Mouse (Mus musculus): ENCODE measurements around the gene St6gal1. TPM values are rescaled to one million over a fixed set of nuclear protein-coding genes. Genes with fewer than 3 reads are reported as not detected.

Gene St6gal1
- total and polyA plus RNA-seq, 2 experiments from 2014 or later: 16.4 to 21.8 TPM

DNA sequence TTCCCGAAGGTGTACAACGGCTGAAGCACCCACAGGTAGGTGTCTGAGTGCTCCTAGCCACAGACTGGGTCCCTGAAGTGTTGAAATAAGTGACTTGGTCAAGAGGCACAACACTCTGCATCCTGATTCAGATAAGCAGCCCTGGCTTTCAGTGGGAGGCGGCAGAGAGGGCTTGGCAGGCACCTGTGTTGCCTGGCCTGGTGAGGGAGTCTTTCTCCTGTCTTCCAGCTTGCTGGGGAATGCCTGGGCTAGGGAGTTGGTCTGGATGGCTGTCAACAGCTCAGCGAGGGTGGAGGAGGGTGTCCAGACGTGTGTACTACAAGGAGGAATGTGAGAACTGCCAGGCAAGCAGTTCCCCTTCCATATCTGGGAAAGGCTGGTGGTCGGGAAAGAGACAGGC lies 15.0 kb downstream of the St6gal1 start:
- Histone ChIP-seq H3K27ac (ENCODE audit: low read depth, low read length) (peak overlapping the region; percentile 2; the same call in 1 of the 2 replicates), H3K4me2 (ENCODE audit: low read depth) (no peak overlapping the region), H3K36me3 (ENCODE audit: insufficient read depth) (peaks cover 4% of the 10 kb centered on the region; the same call in 1 of the 2 replicates), H3K9me3 (ENCODE audit: low read length) (no peaks in the 10 kb centered on the region), H3K27me3 (ENCODE audit: insufficient read depth, low read length) (no peaks in the 10 kb centered on the region), H3K4me3 (ENCODE audit: low read depth, low read length) (no peak overlapping the region), H3K4me1 (ENCODE audit: insufficient read depth) (peaks cover 13% of the 10 kb centered on the region), H3K9ac (no peak overlapping the region)
- DNase-seq (no peak), ATAC-seq (no peak)
- WGBS: 72% methylated on average over 6 of the region's 6 CpGs
- no peak for TF ChIP-seq CTCF (IDR thresholded peaks at IDR 0.05; ENCODE audit: low read depth)

DNA sequence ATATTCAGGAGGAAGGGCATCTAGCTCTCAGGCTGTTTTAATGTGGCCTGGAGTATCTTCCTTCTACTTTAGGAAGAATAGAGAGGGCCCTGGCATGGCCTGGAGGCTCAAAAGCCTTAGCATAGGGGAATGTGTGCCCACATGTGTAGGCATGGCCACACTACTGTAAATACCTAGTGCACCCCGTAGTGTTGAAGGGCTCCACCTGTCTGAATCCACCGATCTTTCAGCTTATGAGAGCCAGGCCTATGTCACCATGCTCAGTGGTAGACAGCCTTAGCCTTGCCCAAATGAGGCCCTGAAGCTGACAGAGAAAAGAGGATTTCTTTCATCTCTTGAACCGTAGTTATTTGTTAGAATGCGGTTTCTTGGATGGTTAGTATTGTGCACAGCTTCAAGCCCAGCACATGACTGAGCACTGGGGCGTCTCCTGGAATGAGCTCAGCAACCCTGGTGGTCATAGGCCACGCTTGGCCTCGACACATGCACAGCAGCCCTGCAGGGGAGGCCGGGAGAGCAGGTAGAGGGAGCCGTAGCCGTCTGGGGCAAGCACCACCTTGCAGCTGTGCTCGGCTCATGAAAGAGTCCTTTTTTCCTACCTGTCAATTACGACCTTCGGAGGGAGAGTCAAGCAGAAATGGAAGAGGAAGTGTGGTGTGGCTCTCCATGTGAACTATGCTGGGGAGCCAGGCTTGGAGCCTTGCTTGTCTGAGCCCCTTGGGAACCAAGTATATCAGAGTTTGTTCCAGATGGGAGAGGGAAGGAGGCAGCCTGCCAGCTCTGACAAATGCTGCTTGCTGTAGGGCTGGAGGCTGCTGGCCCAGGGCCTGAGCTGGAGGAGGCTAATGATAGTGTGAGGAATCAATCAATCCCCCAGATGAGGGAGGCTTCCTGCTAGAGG lies 15.8 kb downstream of the St6gal1 start:
- Histone ChIP-seq H3K27me3 (ENCODE audit: insufficient read depth, low read length) (no peaks in the 10 kb centered on the region), H3K9ac (no peak overlapping the region), H3K4me1 (ENCODE audit: insufficient read depth) (peaks cover 13% of the 10 kb centered on the region), H3K4me2 (ENCODE audit: low read depth) (no peak overlapping the region), H3K27ac (ENCODE audit: low read depth, low read length) (peak overlapping the region; percentile 66), H3K36me3 (ENCODE audit: insufficient read depth) (peaks cover 4% of the 10 kb centered on the region; the same call in 1 of the 2 replicates), H3K4me3 (ENCODE audit: low read depth, low read length) (no peak overlapping the region), H3K9me3 (ENCODE audit: low read length) (no peaks in the 10 kb centered on the region)
- no peak for TF ChIP-seq CTCF (IDR thresholded peaks at IDR 0.05; ENCODE audit: low read depth)
- peak; percentile 92 for ATAC-seq
- 43% methylated on average over 13 of the region's 13 CpGs for WGBS
- DNase-seq: peak; percentile 86

DNA sequence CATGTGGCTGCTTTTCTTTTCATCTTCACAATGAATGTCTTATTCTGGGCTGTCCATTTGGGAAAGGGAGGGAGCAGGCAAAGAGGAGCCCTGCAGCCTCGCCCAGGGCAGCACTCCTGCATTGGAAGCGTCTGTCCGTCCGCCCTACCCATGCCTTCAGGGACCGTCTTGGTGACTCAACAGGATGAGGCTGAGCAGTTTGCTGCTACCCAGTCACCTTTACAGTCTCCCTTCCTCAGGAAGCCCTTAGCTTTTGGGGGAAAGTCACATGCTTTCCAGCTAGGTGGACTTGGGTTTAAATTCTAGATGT lies 16.4 kb downstream of the St6gal1 start:
- no peak for DNase-seq
- H3K4me3 ChIP-seq (ENCODE audit: low read depth, low read length): no peak overlapping the region
- no peak for TF ChIP-seq CTCF (IDR thresholded peaks at IDR 0.05; ENCODE audit: low read depth)
- peaks cover 13% of the 10 kb centered on the region for H3K4me1 ChIP-seq (ENCODE audit: insufficient read depth)
- peaks cover 4% of the 10 kb centered on the region; the same call in 1 of the 2 replicates for H3K36me3 ChIP-seq (ENCODE audit: insufficient read depth)
- H3K9ac ChIP-seq: no peak overlapping the region
- H3K4me2 ChIP-seq (ENCODE audit: low read depth): no peak overlapping the region
- ATAC-seq: no peak
- no peaks in the 10 kb centered on the region for H3K27me3 ChIP-seq (ENCODE audit: insufficient read depth, low read length)
- H3K27ac ChIP-seq (ENCODE audit: low read depth, low read length): peak overlapping the region; percentile 66
- H3K9me3 ChIP-seq (ENCODE audit: low read length): no peaks in the 10 kb centered on the region
- 45% methylated on average over 5 of the region's 5 CpGs for WGBS

DNA sequence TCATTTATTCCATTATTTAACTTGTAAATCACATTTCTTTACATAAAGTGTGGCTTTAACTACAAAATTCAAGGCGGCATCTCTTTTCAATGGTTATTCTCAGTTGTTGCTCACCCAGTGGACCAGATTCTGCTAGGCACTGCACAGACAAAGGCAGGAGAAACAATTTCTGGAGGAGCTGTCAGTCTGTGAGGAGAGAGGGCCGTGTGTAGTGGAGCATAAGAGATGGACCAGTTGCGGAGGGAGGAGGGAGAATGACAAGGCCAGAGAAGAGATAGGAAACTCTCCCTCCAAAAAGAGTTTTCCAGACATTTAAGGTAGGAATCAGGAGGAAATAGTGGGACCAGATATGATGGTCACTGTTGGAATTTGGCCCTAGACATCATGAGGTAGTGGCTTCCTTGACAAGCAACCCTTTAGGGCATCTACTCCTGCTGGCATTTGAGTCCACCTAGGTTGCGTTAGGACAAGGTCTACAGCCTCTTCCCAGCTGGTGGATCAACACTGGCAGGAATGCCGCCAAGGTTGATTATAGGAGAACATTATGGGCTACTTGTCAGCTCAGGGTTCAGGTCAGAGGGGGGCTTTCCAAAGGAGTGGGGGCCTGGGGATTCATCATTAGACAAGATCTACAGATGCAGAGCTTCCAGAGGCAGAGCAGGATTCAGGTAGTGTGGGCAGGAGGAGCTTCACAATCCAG lies 19.3 kb downstream of the St6gal1 start:
- Histone ChIP-seq H3K4me3 (ENCODE audit: low read depth, low read length) (no peak overlapping the region), H3K9me3 (ENCODE audit: low read length) (no peaks in the 10 kb centered on the region), H3K36me3 (ENCODE audit: insufficient read depth) (peaks cover 8% of the 10 kb centered on the region), H3K4me1 (ENCODE audit: insufficient read depth) (peaks cover 13% of the 10 kb centered on the region), H3K27me3 (ENCODE audit: insufficient read depth, low read length) (no peaks in the 10 kb centered on the region), H3K27ac (ENCODE audit: low read depth, low read length) (no peak overlapping the region), H3K4me2 (ENCODE audit: low read depth) (no peak overlapping the region), H3K9ac (no peak overlapping the region)
- no peak for DNase-seq
- 74% methylated on average over 5 of the region's 5 CpGs for WGBS
- no peak for ATAC-seq
- TF ChIP-seq CTCF (IDR thresholded peaks at IDR 0.05; ENCODE audit: low read depth): no peak

DNA sequence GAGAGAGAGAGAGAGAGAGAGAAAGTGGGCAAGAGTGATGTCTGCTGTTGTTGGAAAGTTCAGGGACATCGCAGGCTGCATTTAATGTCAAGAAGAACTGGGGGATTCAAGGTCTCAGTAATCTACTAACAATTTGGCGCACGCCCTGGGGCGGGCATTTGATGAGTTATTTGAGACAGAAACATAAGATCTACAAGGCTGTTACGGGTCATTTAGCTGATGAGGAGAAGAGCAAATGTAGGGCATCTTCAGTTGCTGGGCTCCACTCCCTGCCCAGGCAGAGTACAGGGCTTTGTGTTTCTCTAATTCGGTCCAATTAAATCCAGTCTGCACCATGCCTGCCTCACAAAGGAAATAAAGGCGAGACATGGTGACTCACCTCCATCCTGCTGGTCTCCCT lies 19.9 kb downstream of the St6gal1 start:
- H3K9ac ChIP-seq: no peak overlapping the region
- no peak overlapping the region for H3K4me2 ChIP-seq (ENCODE audit: low read depth)
- H3K9me3 ChIP-seq (ENCODE audit: low read length): no peaks in the 10 kb centered on the region
- H3K4me1 ChIP-seq (ENCODE audit: insufficient read depth): peaks cover 13% of the 10 kb centered on the region
- H3K4me3 ChIP-seq (ENCODE audit: low read depth, low read length): no peak overlapping the region
- TF ChIP-seq CTCF (IDR thresholded peaks at IDR 0.05; ENCODE audit: low read depth): no peak
- no peaks in the 10 kb centered on the region for H3K27me3 ChIP-seq (ENCODE audit: insufficient read depth, low read length)
- peaks cover 8% of the 10 kb centered on the region for H3K36me3 ChIP-seq (ENCODE audit: insufficient read depth)
- DNase-seq (no peak), ATAC-seq (no peak)
- no peak overlapping the region for H3K27ac ChIP-seq (ENCODE audit: low read depth, low read length)
- WGBS: 87% methylated on average over 7 of the region's 7 CpGs

DNA sequence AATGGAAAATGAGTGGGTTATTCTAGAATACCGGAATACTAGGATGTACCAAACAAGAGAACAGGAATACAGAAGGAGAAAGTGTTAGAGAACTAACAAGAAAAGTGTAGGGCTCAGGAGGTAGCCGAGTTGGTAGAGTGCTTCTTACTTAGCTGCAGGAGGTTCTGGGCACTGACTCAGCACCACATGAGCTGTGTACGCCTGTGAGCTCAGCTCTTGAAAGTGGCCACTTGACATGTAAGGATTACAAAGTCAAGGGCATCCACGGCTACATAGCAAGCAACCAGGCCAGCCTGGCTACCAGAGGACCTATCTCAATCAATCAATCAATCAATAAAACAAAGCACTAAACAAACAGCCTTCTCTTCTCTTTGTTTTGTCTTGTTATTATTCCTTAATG lies 24.7 kb downstream of the St6gal1 start:
- Histone ChIP-seq H3K27me3 (ENCODE audit: insufficient read depth, low read length) (no peaks in the 10 kb centered on the region), H3K9me3 (ENCODE audit: low read length) (no peaks in the 10 kb centered on the region), H3K27ac (ENCODE audit: low read depth, low read length) (no peak overlapping the region), H3K36me3 (ENCODE audit: insufficient read depth) (peaks cover 4% of the 10 kb centered on the region; the same call in 1 of the 2 replicates), H3K4me3 (ENCODE audit: low read depth, low read length) (no peak overlapping the region), H3K9ac (no peak overlapping the region), H3K4me2 (ENCODE audit: low read depth) (no peak overlapping the region), H3K4me1 (ENCODE audit: insufficient read depth) (no peaks in the 10 kb centered on the region)
- 59% methylated on average over 4 of the region's 4 CpGs for WGBS
- ATAC-seq (no peak), DNase-seq (no peak)
- no peak for TF ChIP-seq CTCF (IDR thresholded peaks at IDR 0.05; ENCODE audit: low read depth)

DNA sequence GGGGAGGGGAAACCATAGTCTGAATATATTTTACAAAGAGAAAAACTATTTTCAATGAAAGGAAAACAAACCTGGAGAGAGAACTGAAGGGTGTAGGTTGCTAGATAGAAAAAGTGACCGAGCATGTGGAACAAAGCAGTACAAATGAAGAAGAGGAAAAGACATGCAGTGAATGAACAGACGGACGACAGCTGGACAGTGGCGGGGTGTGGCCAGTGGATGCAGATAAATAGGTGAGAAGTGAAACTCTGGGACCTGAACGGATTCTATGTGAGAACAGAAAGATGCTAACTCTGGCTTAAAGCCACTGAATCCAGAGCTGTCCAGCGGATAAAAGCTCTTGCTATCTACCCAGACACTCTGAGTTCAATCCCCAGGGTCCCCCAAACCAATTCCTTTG lies 25.2 kb downstream of the St6gal1 start:
- Histone ChIP-seq H3K9me3 (ENCODE audit: low read length) (no peaks in the 10 kb centered on the region), H3K27me3 (ENCODE audit: insufficient read depth, low read length) (no peaks in the 10 kb centered on the region), H3K4me1 (ENCODE audit: insufficient read depth) (no peaks in the 10 kb centered on the region), H3K9ac (no peak overlapping the region), H3K36me3 (ENCODE audit: insufficient read depth) (peaks cover 4% of the 10 kb centered on the region; the same call in 1 of the 2 replicates), H3K4me2 (ENCODE audit: low read depth) (no peak overlapping the region), H3K4me3 (ENCODE audit: low read depth, low read length) (no peak overlapping the region), H3K27ac (ENCODE audit: low read depth, low read length) (no peak overlapping the region)
- DNase-seq (no peak), ATAC-seq (no peak)
- TF ChIP-seq CTCF (IDR thresholded peaks at IDR 0.05; ENCODE audit: low read depth): no peak
- WGBS: 64% methylated on average over 6 of the region's 6 CpGs

All from forebrain, postnatal 0 days (tissue).